Mouse (Mus musculus) CD4-positive helper T cell, adult 2 months (primary cell): ENCODE results near the gene Gm45233.

Experiments
- DNase-seq: peaks from one replicate; pipeline ENCODE4 v3.0.0-alpha.2; 2012; ENCODE audit warnings: low read depth, missing footprints, low spot score

Gm45233 gene

GRCm38 (mm10) chr7:43448246-43448645 lies 4.3 kb downstream of the Gm45233 start:
- DNase-seq: no peak

GRCm38 (mm10) chr7:43449811-43450210 lies 5.9 kb downstream of the Gm45233 start:
- no peak for DNase-seq

- DNase-seq: no peak
Measured at GRCm38 (mm10) chr7:43451726-43452125, 7.8 kb downstream of the Gm45233 start.

- peak; percentile 52 for DNase-seq
Measured at GRCm38 (mm10) chr7:43452609-43453008, 8.7 kb downstream of the Gm45233 start.

- no peak for DNase-seq
Measured at GRCm38 (mm10) chr7:43453599-43454355, 9.8 kb downstream of the Gm45233 start.

- no peak for DNase-seq
Measured at GRCm38 (mm10) chr7:43454371-43454770, 10.4 kb downstream of the Gm45233 start.

- no peak for DNase-seq
Measured at GRCm38 (mm10) chr7:43462851-43463250, 18.9 kb downstream of the Gm45233 start, which contains the start of gene Vsig10l. Gene Vsig10l (plus strand): TSS chr7:43463151.

GRCm38 (mm10) chr7:43463976-43464375 lies 20.0 kb downstream of the Gm45233 start:
- DNase-seq: no peak

GRCm38 (mm10) chr7:43464864-43465343 lies 21.0 kb downstream of the Gm45233 start:
- peak; percentile 37 for DNase-seq

- DNase-seq: peak; percentile 95
Measured at GRCm38 (mm10) chr7:43465344-43466098, 21.6 kb downstream of the Gm45233 start.

GRCm38 (mm10) chr7:43466099-43466694 lies 22.3 kb downstream of the Gm45233 start:
- DNase-seq: peak; percentile 89

GRCm38 (mm10) chr7:43470373-43470772 lies 26.4 kb downstream of the Gm45233 start:
- DNase-seq: peak; percentile 61

GRCm38 (mm10) chr7:43475706-43476105 lies 31.8 kb downstream of the Gm45233 start:
- DNase-seq: peak; percentile 57

GRCm38 (mm10) chr7:43476376-43476775 lies 32.4 kb downstream of the Gm45233 start:
- no peak for DNase-seq

GRCm38 (mm10) chr7:43481191-43481590 lies 37.3 kb downstream of the Gm45233 start:
- DNase-seq: peak; percentile 64

GRCm38 (mm10) chr7:43482090-43482716 lies 38.3 kb downstream of the Gm45233 start:
- no peak for DNase-seq

- DNase-seq: no peak
Measured at GRCm38 (mm10) chr7:43483236-43483635, 39.3 kb downstream of the Gm45233 start.

- no peak for DNase-seq
Measured at GRCm38 (mm10) chr7:43488646-43489045, 44.7 kb downstream of the Gm45233 start.

GRCm38 (mm10) chr7:43489631-43490125 lies 45.8 kb downstream of the Gm45233 start, which contains the start of gene Iglon5:
Gene Iglon5 (minus strand): TSS chr7:43490075.
- DNase-seq: no peak

GRCm38 (mm10) chr7:43490182-43490584 lies 46.3 kb downstream of the Gm45233 start:
- no peak for DNase-seq

- no peak for DNase-seq
Measured at GRCm38 (mm10) chr7:43490861-43491260, 46.9 kb downstream of the Gm45233 start.
